Mouse (Mus musculus): ENCODE measurements at regions not wholly inside any gene's neighbourhood (a gene's known extent, or its start where the extent isn't known, plus 50 kb on each side); places are given as distances from the start of the nearest gene placed in this dataset.

- Histone ChIP-seq H3K27me3 (ENCODE audit: control insufficient read depth, insufficient read depth, low read length) (no peaks in the 10 kb centered on the region), H3K4me1 (ENCODE audit: control insufficient read depth, insufficient read depth, low read length) (no peaks in the 10 kb centered on the region), H3K4me2 (ENCODE audit: low read depth, low read length) (no peak overlapping the region), H3K36me3 (ENCODE audit: control insufficient read depth, insufficient read depth, low read length) (no peaks in the 10 kb centered on the region), H3K4me3 (replicated peaks; ENCODE audit: low read length) (no peak overlapping the region), H3K27ac (ENCODE audit: low read length) (no peak overlapping the region), H3K9me3 (replicated peaks; ENCODE audit: control insufficient read depth, low read length) (no peaks in the 10 kb centered on the region), H3K9ac (ENCODE audit: low read length) (no peak overlapping the region)
- WGBS, result 74% methylated on average over 2 of the region's 2 CpGs
- ATAC-seq (ENCODE audit: insufficient read depth, low FRiP score), result no peak
Observed at GRCm38 (mm10) chr9:47123113-47123512, 124.6 kb downstream of the Gm4791 start.

GRCm38 (mm10) chr9:47125517-47125916 is 127.0 kb downstream of the Gm4791 start:
- Histone ChIP-seq H3K27ac (ENCODE audit: low read length) (no peak overlapping the region), H3K36me3 (ENCODE audit: control insufficient read depth, insufficient read depth, low read length) (no peaks in the 10 kb centered on the region), H3K4me3 (replicated peaks; ENCODE audit: low read length) (no peak overlapping the region), H3K9me3 (replicated peaks; ENCODE audit: control insufficient read depth, low read length) (no peaks in the 10 kb centered on the region), H3K4me1 (ENCODE audit: control insufficient read depth, insufficient read depth, low read length) (no peaks in the 10 kb centered on the region), H3K27me3 (ENCODE audit: control insufficient read depth, insufficient read depth, low read length) (no peaks in the 10 kb centered on the region), H3K4me2 (ENCODE audit: low read depth, low read length) (no peak overlapping the region), H3K9ac (ENCODE audit: low read length) (no peak overlapping the region)
- WGBS, result 77% methylated on average over 3 of the region's 3 CpGs
- ATAC-seq (ENCODE audit: insufficient read depth, low FRiP score), result no peak

GRCm38 (mm10) chr9:47126236-47126635 is 127.7 kb downstream of the Gm4791 start:
- 57% methylated on average over 2 of the region's 2 CpGs for WGBS
- ATAC-seq (ENCODE audit: insufficient read depth, low FRiP score), result no peak
- Histone ChIP-seq H3K27me3 (ENCODE audit: control insufficient read depth, insufficient read depth, low read length) (no peaks in the 10 kb centered on the region), H3K9me3 (replicated peaks; ENCODE audit: control insufficient read depth, low read length) (no peaks in the 10 kb centered on the region), H3K4me2 (ENCODE audit: low read depth, low read length) (no peak overlapping the region), H3K4me1 (ENCODE audit: control insufficient read depth, insufficient read depth, low read length) (no peaks in the 10 kb centered on the region), H3K27ac (ENCODE audit: low read length) (no peak overlapping the region), H3K4me3 (replicated peaks; ENCODE audit: low read length) (no peak overlapping the region), H3K9ac (ENCODE audit: low read length) (no peak overlapping the region), H3K36me3 (ENCODE audit: control insufficient read depth, insufficient read depth, low read length) (no peaks in the 10 kb centered on the region)

GRCm38 (mm10) chr9:47127756-47128424 is 129.3 kb downstream of the Gm4791 start:
- no peaks in the 10 kb centered on the region for H3K4me1 ChIP-seq (ENCODE audit: control insufficient read depth, insufficient read depth, low read length)
- ATAC-seq (ENCODE audit: insufficient read depth, low FRiP score), result no peak
- no peaks in the 10 kb centered on the region for H3K27me3 ChIP-seq (ENCODE audit: control insufficient read depth, insufficient read depth, low read length)
- H3K4me2 ChIP-seq (ENCODE audit: low read depth, low read length), result no peak overlapping the region
- H3K9me3 ChIP-seq (replicated peaks; ENCODE audit: control insufficient read depth, low read length), result no peaks in the 10 kb centered on the region
- no peak overlapping the region for H3K9ac ChIP-seq (ENCODE audit: low read length)
- 85% methylated on average over 11 of the region's 11 CpGs for WGBS
- no peaks in the 10 kb centered on the region for H3K36me3 ChIP-seq (ENCODE audit: control insufficient read depth, insufficient read depth, low read length)
- no peak overlapping the region for H3K4me3 ChIP-seq (replicated peaks; ENCODE audit: low read length)
- H3K27ac ChIP-seq (ENCODE audit: low read length), result no peak overlapping the region

GRCm38 (mm10) chr9:47129101-47129500 is 130.6 kb downstream of the Gm4791 start:
- no peaks in the 10 kb centered on the region for H3K9me3 ChIP-seq (replicated peaks; ENCODE audit: control insufficient read depth, low read length)
- no peak overlapping the region for H3K9ac ChIP-seq (ENCODE audit: low read length)
- H3K4me1 ChIP-seq (ENCODE audit: control insufficient read depth, insufficient read depth, low read length), result no peaks in the 10 kb centered on the region
- ATAC-seq (ENCODE audit: insufficient read depth, low FRiP score), result no peak
- no peaks in the 10 kb centered on the region for H3K27me3 ChIP-seq (ENCODE audit: control insufficient read depth, insufficient read depth, low read length)
- no peaks in the 10 kb centered on the region for H3K36me3 ChIP-seq (ENCODE audit: control insufficient read depth, insufficient read depth, low read length)
- H3K4me2 ChIP-seq (ENCODE audit: low read depth, low read length), result no peak overlapping the region
- H3K4me3 ChIP-seq (replicated peaks; ENCODE audit: low read length), result no peak overlapping the region
- H3K27ac ChIP-seq (ENCODE audit: low read length), result no peak overlapping the region

- 86% methylated on average over 5 of the region's 5 CpGs for WGBS
- Histone ChIP-seq H3K9ac (ENCODE audit: low read length) (no peak overlapping the region), H3K36me3 (ENCODE audit: control insufficient read depth, insufficient read depth, low read length) (no peaks in the 10 kb centered on the region), H3K9me3 (replicated peaks; ENCODE audit: control insufficient read depth, low read length) (no peaks in the 10 kb centered on the region), H3K4me2 (ENCODE audit: low read depth, low read length) (no peak overlapping the region), H3K27ac (ENCODE audit: low read length) (no peak overlapping the region), H3K27me3 (ENCODE audit: control insufficient read depth, insufficient read depth, low read length) (no peaks in the 10 kb centered on the region), H3K4me3 (replicated peaks; ENCODE audit: low read length) (no peak overlapping the region), H3K4me1 (ENCODE audit: control insufficient read depth, insufficient read depth, low read length) (no peaks in the 10 kb centered on the region)
- no peak for ATAC-seq (ENCODE audit: insufficient read depth, low FRiP score)
Observed at GRCm38 (mm10) chr9:47133454-47133853, 134.9 kb downstream of the Gm4791 start.

GRCm38 (mm10) chr9:47133873-47134272 is 135.3 kb downstream of the Gm4791 start:
- 66% methylated on average over 8 of the region's 8 CpGs for WGBS
- no peaks in the 10 kb centered on the region for H3K36me3 ChIP-seq (ENCODE audit: control insufficient read depth, insufficient read depth, low read length)

GRCm38 (mm10) chr9:47134479-47134878 is 135.9 kb downstream of the Gm4791 start:
- Histone ChIP-seq H3K36me3 (ENCODE audit: control insufficient read depth, insufficient read depth, low read length) (no peaks in the 10 kb centered on the region), H3K4me3 (replicated peaks; ENCODE audit: low read length) (no peak overlapping the region), H3K4me2 (ENCODE audit: low read depth, low read length) (no peak overlapping the region), H3K9me3 (replicated peaks; ENCODE audit: control insufficient read depth, low read length) (no peaks in the 10 kb centered on the region), H3K4me1 (ENCODE audit: control insufficient read depth, insufficient read depth, low read length) (no peaks in the 10 kb centered on the region), H3K27me3 (ENCODE audit: control insufficient read depth, insufficient read depth, low read length) (no peaks in the 10 kb centered on the region), H3K9ac (ENCODE audit: low read length) (no peak overlapping the region), H3K27ac (ENCODE audit: low read length) (no peak overlapping the region)
- WGBS, result 72% methylated on average over 4 of the region's 4 CpGs
- ATAC-seq (ENCODE audit: insufficient read depth, low FRiP score), result no peak

More at GRCm38 (mm10) chr9:47133873-47134272, 135.3 kb downstream of the Gm4791 start:
- Histone ChIP-seq H3K4me1 (ENCODE audit: control insufficient read depth, insufficient read depth, low read length) (no peaks in the 10 kb centered on the region), H3K27me3 (ENCODE audit: control insufficient read depth, insufficient read depth, low read length) (no peaks in the 10 kb centered on the region), H3K9me3 (replicated peaks; ENCODE audit: control insufficient read depth, low read length) (no peaks in the 10 kb centered on the region), H3K27ac (ENCODE audit: low read length) (no peak overlapping the region), H3K4me2 (ENCODE audit: low read depth, low read length) (no peak overlapping the region), H3K9ac (ENCODE audit: low read length) (no peak overlapping the region), H3K4me3 (replicated peaks; ENCODE audit: low read length) (no peak overlapping the region)
- no peak for ATAC-seq (ENCODE audit: insufficient read depth, low FRiP score)

GRCm38 (mm10) chr9:47136641-47137040 is 138.1 kb downstream of the Gm4791 start:
- Histone ChIP-seq H3K27me3 (ENCODE audit: control insufficient read depth, insufficient read depth, low read length) (no peaks in the 10 kb centered on the region), H3K27ac (ENCODE audit: low read length) (no peak overlapping the region), H3K4me2 (ENCODE audit: low read depth, low read length) (no peak overlapping the region), H3K4me3 (replicated peaks; ENCODE audit: low read length) (no peak overlapping the region), H3K9ac (ENCODE audit: low read length) (no peak overlapping the region), H3K4me1 (ENCODE audit: control insufficient read depth, insufficient read depth, low read length) (no peaks in the 10 kb centered on the region), H3K36me3 (ENCODE audit: control insufficient read depth, insufficient read depth, low read length) (no peaks in the 10 kb centered on the region), H3K9me3 (replicated peaks; ENCODE audit: control insufficient read depth, low read length) (no peaks in the 10 kb centered on the region)
- no peak for ATAC-seq (ENCODE audit: insufficient read depth, low FRiP score)
- 96% methylated on average over 5 of the region's 5 CpGs for WGBS

All from stomach, embryonic 16.5 days (tissue).